Mouse (Mus musculus): Measurements from ENCODE around the gene Tarbp1.
"Not testable (repeated sequence)": the region's sequence is repeated elsewhere in the genome, so short reads cannot be mapped to it uniquely, and the experiment has no call there.

Tarbp1 gene

GRCm38 (mm10) chr8:126494160-126495110 lies 19.6 kb upstream of the Tarbp1 start:
- no peak for DNase-seq (ENCODE audit: inconsistent ontology term)

GRCm38 (mm10) chr8:126482938-126483337 lies 8.1 kb upstream of the Tarbp1 start:
- peak; percentile 47 for DNase-seq (ENCODE audit: inconsistent ontology term)

GRCm38 (mm10) chr8:126482348-126482720 lies 7.5 kb upstream of the Tarbp1 start:
- DNase-seq (ENCODE audit: inconsistent ontology term), result no peak

- peak; percentile 31 for DNase-seq (ENCODE audit: inconsistent ontology term)
Measured at GRCm38 (mm10) chr8:126481494-126482347, 6.9 kb upstream of the Tarbp1 start.

- no peak for DNase-seq (ENCODE audit: inconsistent ontology term)
Measured at GRCm38 (mm10) chr8:126480366-126480765, 5.5 kb upstream of the Tarbp1 start.

DNA sequence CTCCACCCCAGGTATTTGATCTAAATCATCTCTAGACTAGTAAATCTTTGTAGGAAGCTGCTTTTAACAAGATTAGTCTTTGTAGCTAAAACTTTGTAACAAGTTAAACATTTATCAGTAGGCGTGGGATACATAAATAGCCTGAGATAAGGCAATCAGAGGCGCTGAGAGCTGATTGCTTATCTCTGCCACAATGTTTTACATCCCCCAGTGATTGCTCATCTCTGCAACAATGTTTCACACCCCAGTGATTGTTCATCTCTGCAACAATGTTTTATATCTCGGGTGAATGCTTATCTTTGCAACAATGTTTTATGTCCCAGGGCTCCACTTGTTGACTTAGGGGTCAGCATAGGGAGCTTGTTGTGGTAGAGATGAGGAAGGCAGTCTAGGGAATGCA lies 3.8 kb upstream of the Tarbp1 start:
- no peak for DNase-seq (ENCODE audit: inconsistent ontology term)

GRCm38 (mm10) chr8:126476151-126476855 lies 1.4 kb upstream of the Tarbp1 start:
- DNase-seq (ENCODE audit: inconsistent ontology term), result not testable (repeated sequence)

DNA sequence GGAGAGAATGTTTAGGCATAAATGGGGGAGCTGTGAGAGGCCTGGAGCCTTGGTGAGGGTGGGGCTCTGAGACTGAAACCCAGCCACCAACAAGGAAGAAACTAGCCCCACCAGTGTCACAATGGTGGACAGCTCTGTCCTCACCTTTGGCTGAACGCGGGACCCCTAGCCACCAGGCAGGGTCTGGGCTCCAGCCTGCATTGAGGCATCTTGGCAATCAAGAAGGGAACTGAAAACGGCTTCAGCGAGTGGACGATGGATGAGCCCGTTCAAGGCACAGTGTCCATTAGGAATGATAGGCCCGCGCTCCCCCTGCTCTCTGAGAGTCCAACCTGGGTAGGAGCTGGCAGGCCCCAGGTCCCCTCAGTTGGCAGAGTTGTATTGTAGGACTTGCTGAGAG lies 873 bp upstream of the Tarbp1 start:
- not testable (repeated sequence) for DNase-seq (ENCODE audit: inconsistent ontology term)

DNA sequence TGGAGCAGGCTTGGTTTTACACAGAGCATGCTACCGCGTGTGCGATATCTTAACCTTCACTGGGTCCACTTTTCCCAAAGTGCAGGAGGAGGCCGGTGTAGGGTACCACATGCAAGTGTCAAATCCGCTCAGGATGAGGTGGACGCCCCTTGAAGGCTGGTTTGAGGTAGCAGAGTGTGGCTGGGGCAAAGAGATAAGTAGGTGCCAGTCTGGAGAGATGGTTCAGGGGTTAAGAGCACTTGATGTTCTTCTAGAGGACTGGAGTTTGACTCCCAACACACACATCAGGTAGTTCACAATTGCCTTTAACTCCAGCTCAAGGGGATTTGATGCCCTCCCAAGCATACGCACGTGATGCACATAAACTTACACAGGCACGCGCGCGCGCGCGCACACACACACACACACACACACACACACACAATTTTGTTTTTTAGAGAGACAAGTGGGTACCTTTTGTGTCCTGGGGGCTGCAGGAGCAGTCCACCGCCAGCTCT lies 1.0 kb downstream of the Tarbp1 start:
- no peak for DNase-seq (ENCODE audit: inconsistent ontology term)

DNA sequence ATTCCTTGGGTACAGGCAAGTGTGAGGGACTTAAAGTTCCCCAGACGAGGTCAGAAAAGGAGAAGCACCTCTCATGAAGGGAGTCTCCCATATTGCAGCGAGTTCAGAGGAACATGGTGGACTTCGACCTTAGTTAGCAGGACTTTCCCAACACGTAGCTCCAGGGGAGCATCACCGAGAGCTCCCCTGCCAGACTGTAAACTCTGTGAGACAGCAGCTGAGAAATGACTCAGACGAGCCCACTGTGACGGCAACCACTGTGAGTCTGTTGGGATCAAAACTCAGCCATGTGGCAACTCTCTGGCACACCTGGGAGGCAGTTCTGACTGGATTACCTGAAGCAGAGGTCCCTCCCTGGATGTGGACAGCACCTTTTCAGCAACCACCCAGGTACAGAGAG lies 10.8 kb downstream of the Tarbp1 start:
- no peak for DNase-seq (ENCODE audit: inconsistent ontology term)

- no peak for DNase-seq (ENCODE audit: inconsistent ontology term)
Measured at GRCm38 (mm10) chr8:126461735-126462134, 13.1 kb downstream of the Tarbp1 start.

DNA sequence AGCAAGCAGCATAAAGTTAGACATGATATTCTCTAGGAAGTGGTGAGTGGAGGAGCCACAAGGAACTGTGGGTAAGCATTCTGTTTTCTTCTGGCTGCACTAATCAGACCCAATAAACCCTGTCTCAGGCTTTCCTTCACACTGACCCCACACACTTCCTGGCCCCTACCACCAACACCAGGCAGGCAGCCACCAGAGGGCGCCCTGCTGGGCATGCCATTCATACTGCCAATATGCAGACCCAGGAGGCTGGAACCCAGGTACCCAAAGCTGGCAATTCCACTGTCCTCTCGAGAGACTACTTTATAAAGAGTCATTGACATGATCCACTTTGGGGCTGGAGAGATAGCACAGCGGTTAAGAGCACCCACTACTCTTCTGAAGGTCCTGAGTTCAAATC lies 14.6 kb downstream of the Tarbp1 start:
- no peak for DNase-seq (ENCODE audit: inconsistent ontology term)

GRCm38 (mm10) chr8:126455383-126455782 lies 19.5 kb downstream of the Tarbp1 start:
- DNase-seq (ENCODE audit: inconsistent ontology term), result no peak

GRCm38 (mm10) chr8:126451158-126451557 lies 23.7 kb downstream of the Tarbp1 start:
- no peak for DNase-seq (ENCODE audit: inconsistent ontology term)

- DNase-seq (ENCODE audit: inconsistent ontology term), result no peak
Measured at GRCm38 (mm10) chr8:126438937-126439336, 35.9 kb downstream of the Tarbp1 start.

DNA sequence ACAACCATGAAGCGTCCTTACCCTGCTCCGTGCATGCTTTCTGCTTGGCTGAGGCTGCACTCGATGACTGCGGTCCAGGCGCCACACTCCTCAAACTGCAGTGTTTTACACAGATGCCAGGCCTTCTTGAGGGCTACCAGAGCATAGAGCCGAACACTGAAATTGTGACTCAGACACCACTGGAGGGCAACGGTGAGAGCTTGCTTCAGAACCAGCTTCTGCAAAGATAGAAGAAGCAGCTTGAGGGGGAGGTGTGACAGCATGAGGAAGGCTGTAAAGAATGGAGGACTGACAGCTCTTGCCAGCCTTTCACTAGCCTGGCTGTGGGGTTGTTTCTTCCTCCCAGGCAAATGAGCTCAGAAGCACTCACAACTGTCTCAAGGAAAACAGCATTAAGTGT lies 41.0 kb downstream of the Tarbp1 start:
- peak; percentile 29 for DNase-seq (ENCODE audit: inconsistent ontology term)

GRCm38 (mm10) chr8:126429635-126430034 lies 45.2 kb downstream of the Tarbp1 start:
- no peak for DNase-seq (ENCODE audit: inconsistent ontology term)

GRCm38 (mm10) chr8:126424946-126425345 lies 49.9 kb downstream of the Tarbp1 start:
- DNase-seq (ENCODE audit: inconsistent ontology term), result peak; percentile 70

DNA sequence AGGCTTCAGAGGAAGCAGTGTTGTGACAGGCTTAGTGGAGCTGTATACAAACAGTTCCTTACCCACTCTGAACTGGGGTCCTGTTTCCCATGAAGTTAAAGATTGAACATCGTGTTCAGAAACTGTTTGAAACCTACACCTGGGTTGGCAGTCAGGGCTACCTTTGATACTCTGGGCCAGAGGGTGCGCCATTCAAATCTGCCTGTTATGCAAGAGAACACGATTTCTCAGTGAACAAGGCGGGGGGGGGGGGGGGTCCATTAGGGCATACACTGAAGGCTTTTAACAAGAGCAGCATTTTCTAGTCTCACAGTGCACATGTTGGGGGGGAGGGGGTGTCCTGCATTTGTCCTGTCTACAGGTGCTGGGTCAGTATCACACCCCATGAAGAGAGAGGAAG lies 50.7 kb downstream of the Tarbp1 start:
- no peak for DNase-seq (ENCODE audit: inconsistent ontology term)

DNA sequence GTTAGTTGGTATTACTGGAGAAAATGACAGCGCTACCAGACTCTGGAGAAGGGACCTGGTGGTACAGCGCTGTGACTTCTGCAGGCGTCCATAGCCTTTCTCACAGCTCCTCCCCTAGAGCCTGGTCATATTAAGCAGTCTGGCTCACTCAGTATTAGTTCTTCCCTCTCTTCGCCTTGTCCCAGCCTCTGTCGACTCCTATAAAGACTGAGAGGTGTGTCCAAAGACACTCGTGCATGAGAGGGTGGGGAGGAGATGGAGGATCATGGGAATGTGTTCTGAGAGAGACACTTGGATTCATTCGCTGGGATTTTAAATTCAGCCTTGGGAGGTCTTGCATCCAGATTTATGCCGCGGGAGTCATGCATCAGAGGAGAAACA lies 52.0 kb downstream of the Tarbp1 start:
- DNase-seq (ENCODE audit: inconsistent ontology term), result peak; percentile 51

DNA sequence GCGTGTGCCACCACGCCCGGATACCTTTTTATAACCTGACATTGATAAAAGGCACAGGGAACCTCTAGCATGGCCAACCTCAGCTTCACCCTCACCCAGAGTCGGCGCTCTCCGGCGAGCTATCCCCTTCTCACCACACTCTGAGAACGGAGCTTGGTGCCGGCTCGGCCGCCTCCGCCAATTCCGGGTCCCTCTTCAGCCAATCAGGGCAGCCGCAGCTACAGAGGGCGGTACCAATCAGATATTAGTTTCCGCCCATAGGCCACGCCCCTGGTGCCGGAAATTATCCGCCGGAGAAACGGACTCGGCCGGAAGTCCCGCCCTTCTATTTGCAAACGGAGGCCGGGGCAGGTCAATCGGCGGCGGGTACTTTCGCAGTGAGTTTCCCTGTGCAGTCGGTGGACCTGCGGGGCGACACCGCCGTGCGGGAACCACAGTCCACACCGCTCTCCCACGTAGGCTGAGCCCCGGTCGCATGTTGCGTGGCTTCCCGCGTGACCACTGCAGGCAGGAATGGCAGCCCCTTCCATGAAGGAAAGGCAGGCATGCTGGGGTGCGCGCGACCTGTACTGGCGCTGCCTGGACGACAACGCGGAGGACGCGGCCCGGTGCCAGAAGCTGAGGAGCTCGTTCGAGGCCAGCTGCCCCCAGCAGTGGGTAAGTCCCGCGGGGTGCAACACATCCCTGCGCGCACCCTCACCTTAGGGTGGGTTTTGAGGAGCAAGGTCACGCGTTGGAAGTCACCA lies 52.5 kb downstream of the Tarbp1 start, which contains the start of gene Coa6:
TSS of gene Coa6 (plus strand) at position 342 of the 746 bp plus-strand sequence.
- DNase-seq (ENCODE audit: inconsistent ontology term), result peak; percentile 96
